Mouse (Mus musculus): ENCODE data around the gene Cdh22.
A peak's percentile ranks its signal among the peaks of the same experiment; 100 is the strongest.

The Cdh22 gene

DNA sequence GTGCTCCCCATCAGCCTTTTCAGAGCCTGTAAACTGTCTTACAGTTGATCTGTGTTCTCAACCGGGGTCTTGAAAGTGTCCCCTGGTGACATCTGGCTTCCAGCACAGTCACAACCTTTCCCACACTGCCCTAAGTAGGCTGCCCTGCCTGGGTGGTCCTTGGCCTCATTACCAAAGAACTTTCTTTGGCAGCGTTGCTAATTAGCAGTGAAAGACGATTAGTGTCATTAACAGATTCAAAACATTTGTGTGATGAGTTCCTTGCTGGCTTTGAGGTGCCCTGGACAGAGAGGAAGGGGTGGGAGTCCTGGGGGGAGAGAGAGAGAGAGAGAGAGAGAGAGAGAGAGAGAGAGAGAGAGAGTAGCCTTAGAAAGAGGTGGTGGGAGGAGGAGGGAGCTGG is 14.3 kb upstream of the Cdh22 start:
- no peak for DNase-seq

DNA sequence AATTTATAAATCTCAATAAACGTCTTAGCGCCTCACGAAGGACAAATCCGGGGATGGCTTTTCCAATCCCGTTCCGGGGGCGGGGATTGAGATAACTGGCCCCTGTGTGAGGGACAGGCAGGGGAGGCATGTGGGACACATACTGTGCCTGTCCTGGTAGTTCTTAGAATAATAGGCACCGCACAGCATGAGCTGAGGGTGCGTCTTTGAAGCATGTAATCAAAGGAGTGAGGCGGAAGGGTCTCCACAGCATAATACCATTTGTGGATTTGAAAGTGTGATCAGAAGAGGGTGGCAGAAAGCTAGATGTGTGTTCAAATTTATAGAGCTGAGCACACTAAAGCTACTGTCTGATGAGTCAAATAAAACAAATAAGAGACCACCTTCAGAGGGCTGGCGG is 11.7 kb upstream of the Cdh22 start:
- no peak for DNase-seq

DNA sequence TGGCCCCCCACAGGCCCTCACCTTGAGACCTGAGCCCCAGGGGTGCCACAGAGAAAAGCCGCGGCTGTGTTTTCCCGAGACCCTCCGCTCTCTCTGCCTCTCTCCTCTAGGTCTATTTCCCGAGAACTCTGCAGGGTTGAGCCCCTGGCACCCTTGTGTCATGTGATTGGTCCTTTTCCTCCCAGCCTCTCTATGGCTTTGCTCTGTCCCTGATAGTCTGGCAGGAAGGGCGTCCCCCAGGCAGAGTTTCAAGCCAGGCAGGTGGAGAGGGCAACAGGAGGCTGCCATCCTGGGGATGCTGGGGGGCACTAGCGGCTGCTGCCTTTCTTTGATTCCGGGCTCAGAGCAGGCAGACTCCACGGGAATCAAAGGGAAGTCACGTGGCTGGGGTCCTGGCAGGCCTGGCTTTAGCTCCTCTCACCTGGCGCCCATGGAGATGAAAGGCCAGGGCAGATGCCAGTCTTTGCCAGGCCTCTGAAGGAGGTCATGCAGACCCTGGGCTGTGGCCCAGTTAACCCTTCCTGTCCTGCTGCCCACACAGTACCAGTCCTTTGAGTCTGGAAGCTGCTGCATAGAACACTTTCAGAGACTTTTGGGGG is 8.6 kb upstream of the Cdh22 start:
- no peak for DNase-seq

DNA sequence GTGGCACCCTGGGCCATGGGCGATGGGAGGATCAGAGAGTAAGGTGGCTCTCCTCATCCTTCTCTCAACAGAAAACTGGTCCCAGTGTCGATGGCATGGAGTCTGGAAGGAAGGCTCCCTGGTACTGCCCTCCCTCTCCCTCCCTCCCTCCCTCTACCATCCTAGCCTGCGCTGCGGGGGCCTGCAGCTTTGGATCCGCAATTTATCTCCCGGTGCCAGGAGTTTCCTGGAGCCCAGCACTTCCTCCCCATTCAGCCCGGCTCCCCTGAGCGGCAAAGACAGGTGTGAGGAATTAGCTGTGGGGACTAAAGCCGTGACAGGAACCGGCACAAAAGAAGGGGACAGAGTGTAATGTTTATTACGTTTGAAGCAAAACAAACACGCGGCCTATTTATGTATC is 7.9 kb upstream of the Cdh22 start:
- no peak for DNase-seq

DNA sequence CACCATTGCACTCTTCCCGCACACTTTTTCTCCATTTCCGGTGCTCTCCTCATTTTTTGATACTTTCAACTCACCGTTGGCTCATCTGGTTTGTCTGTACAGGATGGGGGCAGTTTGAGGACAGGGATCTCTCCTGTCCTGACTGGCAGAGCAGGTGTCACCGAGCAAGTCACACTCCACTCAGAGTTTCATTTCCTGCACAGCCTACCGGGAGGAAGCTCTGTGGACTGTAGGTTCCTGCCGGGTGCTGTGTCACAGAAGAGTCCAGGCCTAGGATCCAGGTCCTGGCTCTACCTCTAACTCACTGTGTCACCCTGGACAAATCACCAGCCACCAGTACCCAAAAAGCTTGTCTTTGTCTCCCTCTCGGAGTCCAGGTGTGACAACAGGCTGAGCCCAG is 7.1 kb upstream of the Cdh22 start:
- DNase-seq = no peak

DNA sequence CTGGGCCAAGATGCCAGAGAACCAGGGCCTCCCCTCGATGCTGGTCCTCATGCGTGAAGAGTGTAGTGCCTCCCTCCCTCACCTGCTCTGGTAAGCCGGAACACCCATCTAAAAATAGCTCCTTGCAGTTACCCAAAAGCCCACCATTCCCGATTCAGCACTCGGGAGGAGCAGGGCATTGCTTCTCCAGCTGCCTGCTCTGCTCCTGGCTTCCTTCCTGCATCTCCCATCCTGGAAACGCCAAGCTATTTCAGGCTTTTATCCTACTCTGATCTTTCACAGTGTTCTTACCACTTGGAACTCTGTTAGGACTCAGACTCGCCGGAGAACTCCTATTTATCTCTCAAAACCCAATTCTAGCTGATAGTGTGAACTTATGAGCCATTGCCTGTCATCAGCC is 5.7 kb upstream of the Cdh22 start:
- DNase-seq = no peak

DNA sequence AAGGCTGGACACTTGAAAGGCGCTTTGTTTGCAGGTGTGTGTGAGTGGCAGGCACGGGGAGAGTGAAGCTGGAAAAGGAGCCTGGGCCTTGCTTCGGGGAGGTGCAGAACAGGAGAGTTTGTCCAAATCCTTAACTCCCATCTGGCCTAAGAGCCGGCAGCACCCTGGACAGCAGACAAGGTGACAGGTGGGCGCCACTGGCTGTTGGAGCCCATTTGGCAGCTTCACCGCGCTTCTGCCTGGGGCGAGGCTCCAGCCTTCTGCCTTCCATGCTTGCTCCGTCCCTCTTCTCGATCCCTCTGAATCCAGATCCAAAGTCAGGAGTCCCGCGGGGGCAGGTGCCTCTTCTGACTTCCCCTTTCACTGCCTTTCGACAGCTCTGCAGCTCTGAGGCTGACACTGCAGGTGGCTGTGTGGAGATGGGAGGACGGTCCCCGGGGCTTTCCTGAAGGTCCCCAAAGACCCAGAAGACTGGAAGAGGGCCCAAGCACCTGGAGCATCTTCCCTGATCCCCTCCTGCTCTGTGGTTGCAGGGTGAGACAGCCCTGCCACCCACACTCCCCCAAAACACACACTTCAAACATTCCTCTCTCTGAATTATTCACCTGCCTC is 5.0 kb upstream of the Cdh22 start:
- no peak for DNase-seq

DNA sequence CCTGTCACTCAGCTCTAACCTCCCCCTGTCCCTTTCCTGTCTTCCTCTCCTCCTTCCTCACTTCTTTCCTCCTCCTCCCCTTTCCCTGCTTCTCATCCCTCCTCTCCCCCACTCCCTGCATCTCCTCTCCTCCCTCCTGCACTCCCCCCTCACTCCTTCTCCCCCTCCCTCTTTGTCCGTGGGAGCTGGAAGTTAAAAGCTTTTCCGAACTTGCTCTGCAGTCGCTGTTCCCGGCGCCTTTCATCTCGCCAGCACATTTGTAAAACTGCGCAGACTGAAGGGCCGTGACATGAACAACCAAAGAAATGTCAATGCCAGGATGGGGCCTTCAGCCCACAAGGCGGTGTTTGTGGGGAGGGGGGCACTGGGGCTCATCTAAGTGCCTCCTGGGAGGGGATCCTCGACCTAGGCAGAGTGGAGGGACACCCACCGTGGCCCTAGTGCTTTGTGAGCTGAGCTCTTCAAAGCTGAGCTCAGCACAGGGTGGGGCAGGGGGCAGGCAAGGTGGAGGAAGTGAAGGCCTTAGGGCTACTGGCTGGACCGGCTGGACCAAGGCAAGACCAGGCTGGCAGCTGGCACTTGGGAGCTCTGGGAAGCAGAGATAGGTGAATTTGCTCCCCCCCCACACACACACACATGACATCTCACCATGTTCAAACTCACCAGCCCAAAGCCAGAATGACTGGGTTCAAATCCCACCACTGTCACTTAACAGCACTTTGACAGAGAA is 3.9 kb upstream of the Cdh22 start:
- no peak for DNase-seq

DNA sequence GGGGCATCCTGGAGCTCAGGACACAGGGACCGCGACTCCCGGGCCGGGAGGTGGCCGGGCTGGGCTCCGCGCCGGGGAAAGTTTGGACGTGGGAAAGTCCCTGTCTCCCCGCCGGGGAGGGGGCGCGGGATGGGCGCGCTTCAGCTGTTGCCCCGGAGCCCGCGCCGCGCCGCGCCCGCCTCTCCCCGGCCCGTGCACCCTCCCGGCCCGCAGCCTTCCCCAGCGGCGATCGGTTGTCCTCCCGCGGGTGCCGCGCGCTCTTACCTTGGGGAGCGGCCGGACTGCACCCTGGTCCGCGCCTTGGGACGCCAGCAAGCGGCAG is 401 bp downstream of the Cdh22 start:
- no peak for DNase-seq

DNA sequence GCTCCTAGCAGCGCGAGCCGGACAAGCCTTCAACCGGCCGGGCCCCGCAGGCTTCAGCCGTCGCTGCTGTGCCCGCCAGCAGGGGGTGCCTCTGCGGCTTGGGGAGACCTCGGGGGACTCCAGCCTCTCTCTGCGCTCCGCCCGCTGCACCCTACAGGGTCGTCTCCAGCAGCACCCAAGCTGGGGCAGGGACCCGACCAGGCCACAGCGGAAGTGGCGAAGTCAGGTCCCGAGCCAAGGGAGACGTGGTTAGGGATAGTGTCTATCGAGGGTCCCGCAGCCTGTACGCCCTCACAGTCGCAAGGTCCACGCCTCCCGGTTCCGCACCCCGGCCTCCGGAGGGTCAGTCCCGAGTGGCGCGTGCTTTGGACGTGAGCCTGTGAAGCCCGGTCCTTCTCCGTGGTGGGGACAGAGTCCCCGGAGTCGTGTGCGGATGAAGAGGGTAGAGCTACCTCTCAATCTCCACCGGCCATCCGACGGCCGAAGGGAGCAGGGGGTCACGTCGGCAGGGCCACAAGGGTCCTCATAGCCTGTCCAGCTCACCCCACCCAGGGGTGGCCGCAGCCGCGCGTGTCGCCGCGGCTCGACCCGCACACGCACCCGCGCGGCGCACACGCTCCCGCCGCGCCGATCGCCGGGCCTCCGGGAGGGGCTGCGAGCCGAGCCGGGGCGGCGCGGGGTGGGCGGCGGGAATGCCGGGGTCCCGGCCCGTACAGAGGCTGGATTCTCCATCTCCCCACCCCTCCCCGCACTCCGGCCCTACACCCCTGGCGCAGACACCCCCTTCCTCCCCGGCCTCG is 962 bp downstream of the Cdh22 start:
- peak; percentile 59 for DNase-seq

DNA sequence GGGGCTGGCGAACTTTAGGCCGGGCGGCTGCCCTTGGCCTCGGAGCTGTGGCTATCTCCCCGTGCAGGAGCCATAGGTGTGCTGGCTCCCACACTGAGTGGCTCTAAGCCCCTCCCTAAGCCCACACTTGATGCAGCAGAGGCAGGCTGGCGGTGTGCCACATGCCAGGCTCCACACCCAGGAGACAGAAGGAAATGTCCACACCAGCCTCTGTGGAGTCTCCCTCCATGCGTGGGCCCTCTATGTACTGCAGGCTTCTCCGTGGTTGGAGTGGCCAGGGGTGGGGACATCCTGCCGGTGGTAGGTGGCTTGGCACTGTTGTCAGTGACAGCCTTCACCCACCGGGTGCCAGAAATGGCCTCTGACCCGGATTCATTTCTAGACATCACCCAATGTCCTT is 5.6 kb downstream of the Cdh22 start:
- no peak for DNase-seq

DNA sequence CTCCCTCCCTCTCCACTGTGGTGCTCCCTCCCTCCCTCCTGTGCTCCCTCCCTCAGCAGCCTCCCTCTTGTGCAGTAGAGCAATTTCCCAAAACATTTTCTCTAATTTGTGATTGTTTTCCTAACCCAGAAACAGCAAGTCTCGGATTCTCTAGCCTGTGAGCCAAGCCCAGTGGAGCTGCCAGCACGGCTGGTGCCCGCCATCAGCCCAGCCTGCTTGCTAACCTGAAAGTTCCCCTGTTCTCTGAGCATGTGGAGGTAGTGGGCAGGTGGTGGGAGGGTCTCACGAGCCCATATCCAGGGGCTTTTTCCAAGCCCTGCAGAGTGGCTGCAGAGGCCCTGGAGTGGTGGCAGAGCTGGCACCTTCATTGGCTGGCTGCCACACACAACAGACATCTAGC is 10.8 kb downstream of the Cdh22 start:
- no peak for DNase-seq

DNA sequence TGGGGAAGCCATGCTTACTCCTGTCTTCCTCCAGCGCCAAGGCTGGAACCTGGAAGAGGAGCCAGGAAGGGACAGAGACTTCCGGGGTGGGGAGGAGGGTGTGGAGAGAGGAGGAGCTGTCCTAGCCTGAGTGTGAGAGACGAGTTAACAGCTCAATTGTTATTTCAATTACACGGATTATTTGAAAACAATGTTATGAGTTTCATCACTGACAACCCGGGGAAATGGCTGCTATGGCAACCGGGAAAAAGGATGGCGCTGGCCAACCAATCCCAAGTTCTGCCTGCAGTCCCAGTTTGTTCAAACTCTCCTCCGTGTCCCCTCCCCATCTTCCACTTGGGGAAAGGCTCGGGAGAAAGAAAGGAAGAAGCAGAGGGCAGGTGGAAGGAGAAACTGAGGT is 12.7 kb downstream of the Cdh22 start:
- no peak for DNase-seq

DNA sequence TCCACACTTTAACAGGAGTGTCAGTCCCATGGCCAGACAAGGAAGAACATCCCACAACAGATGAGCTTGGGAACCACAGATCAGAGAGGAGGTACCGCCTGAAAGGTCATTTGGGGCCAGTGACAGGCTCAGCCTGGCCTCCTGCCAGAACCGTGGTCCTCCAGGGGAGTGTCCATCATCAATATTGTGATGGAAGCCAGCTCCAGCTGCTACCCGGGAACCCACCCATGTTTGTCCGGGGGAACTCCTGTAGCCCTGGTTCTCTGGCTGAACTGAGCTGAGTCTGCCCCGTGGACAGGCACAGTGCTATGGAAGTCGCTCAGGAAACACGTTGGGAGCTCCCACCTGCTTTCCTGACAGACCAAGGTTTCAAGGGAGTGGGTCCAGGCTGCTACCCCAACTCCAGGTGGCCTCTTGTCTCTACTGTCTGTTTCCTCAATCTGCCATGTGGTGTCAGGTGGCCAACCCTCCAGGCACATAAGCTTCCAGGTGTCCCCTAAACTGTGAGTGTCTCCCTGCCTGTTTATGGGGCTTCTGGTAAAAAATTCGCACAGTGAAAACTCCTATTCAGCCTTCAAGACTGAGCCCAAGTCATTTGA is 14.2 kb downstream of the Cdh22 start:
- DNase-seq = no peak

DNA sequence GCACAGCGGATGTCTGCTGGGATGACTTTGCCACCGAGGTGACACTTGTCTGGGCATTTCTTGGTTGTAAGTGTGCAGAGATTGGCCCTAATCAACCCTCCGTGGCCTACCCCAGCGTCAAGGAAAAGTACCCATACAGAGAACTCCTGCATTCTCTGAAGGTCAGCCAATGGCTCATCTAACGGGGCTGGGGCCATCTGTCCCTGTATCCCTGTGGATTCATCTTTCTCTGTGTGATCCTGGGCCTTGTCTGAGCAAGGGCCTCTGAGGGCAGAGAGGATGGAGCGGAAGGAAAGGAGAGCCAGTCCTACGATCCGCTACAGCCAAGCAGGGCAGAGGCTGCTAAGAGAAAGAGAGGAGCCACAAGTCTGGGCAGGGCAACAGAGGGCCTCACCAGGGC is 15.7 kb downstream of the Cdh22 start:
- no peak for DNase-seq

DNA sequence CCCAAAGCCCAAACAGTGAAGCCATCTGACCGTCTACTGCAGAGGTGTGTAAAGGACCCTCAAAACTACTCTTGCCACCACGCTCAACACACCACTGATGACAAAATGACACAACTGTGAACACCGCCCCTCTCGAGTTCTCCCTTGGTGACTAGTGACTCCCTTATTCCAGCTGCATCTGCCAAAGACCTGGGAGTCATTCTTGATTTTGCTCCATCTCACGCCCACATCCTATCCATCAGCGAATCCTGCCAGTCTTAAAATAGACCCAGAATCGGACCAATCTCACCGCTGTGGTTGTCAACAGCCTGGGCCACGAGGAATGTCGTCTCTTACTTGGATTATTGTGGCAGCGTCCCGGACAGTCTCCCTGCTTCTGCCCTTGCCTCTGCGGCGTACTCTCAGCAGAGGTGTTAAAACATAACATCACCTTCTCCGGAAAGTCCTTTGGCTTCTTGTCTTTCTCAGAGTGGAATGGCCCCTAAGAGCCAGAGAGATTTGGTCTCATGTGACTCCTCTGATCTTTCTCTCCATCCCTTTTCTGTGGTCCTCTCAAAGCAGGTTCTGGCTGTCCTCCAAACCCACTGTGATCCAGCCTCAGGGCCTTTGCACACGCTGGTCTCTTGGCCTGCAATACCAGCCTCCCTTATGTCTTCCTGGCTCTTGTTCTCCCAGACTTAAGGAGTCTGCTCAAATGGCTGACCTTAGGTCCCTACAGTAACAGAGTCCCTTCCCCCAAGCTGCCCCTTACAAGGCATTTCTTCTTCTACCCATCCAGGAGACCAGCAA is 17.1 kb downstream of the Cdh22 start:
- no peak for DNase-seq

DNA sequence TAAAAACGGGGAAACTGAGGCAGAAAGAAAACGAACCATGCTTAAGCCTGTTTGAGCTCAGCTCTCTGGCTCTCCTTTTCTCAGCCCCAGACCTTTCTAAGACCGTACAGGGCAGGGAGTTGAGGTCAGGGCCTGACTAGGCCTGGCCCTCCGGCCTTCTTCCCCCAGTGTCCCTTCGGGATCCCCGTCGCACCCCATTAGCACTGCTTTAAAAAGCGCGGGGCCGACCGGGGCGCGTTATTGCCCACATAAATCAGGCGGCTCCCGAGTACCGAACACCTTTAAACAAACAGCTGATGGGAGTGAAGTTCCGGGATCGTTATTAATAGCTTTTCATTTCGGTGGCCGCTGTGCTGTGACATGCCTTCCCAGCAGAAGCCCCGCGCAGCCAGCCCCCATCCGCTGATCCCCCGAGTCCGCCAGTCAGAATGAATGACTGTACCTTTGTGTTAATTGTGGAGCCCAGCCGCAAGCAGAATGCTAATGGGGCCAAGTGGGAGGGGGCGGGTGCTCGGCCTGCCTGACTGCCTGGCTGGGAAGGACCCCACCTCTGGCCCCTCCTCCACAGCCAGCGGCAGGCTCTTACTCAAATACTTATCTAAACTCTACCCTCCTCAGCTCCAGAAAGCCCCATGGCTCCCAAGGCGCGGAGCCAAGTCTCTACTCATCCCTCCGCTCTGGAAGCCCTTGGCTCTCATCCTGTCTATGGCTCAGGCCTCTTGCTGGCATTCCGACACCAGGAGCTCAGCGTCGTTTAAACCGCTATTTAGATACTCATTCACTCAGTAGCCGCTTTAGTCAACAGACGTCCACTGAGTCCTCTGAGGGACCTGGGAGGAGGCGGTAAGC is 19.3 kb downstream of the Cdh22 start:
- no peak for DNase-seq

DNA sequence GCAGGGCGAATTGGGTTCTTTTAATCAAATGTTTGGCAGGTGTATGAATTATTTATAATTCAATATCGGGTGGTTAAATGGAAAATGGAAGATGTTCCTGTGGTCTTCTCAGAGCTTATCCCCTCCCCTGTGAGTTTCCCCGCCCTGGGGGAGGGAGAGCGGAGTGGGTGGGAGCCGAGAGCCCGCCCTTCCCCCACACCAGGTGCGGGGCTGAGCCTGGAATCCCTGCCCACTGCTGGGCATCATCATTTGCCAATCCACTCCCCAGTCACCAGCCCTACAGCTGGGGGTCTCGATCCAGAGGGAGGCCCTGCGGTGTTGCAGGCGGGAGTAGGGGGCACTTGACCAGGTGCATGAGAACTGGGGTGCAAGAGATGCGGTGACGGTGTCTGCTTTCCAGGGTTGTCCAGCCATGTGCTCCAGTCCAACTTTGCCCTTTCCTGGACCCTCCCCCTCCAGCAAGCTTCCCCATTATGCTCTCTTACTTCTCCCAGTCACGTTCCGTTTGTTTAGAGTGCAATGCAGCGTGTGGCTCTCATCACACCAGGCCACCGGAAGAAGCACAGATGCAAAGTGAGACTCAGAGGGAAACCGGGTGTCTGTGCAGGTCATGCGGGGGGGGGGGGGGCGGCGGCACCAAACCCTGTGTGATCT is 23.1 kb downstream of the Cdh22 start:
- DNase-seq = no peak

DNA sequence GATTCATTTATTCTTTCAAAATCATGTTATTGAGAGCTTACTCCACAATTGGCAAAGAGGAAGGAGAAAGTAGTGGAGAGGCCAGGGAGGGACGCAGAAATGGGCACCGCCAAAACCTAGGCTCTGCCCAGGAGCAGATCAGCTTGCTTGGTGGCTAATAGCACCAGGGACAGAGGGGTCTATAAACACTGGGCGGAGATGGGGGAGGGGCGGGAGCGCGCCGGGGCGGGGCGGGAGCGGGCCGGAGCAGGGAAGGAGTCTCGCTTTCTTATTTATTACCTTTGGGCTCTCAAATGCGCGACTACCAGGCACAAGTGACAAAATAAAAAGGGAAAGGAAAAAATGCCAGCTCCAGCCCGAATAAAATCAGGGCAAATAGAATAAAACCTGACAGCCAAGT is 23.7 kb downstream of the Cdh22 start:
- DNase-seq = no peak

DNA sequence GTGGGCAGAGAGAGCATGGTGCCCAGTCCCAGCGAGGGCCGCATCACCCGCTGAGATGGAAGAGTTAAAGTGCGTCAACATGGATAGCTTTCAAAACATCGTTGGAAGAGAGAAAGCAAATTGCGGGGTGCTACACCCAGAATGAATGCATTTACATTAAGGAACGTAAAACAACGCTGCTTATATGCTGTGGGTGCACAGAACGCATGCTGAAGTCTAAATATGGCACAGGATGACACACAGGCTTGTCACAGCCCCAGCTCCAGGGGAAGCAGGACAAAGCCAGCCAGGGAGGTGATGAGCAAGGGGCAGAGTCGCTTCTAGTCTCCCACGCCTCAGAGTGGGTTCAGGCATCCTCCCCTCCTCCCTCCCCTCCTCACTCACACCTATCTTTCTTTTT is 27.0 kb downstream of the Cdh22 start:
- peak; percentile 44 for DNase-seq

DNA sequence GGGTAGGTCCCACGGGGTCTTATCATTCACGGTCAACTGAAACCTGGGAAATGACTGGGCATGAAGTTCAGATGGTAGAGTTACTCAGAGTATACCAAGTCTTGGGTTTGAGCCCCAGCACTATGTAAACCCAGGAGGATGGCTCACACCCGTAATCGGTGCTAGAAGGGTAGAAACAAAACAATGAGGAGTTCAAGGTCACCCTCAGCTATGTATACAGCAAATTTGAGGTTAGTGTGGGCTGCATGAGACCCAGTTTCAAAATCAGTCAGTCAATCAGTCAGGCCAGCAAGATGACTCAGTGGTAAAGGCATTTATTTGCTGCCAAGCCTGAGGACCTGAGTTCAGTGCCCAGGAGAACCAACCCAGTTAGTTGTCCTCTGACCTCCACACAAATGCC is 27.6 kb downstream of the Cdh22 start:
- DNase-seq = no peak
